In the genomic region with DNA sequence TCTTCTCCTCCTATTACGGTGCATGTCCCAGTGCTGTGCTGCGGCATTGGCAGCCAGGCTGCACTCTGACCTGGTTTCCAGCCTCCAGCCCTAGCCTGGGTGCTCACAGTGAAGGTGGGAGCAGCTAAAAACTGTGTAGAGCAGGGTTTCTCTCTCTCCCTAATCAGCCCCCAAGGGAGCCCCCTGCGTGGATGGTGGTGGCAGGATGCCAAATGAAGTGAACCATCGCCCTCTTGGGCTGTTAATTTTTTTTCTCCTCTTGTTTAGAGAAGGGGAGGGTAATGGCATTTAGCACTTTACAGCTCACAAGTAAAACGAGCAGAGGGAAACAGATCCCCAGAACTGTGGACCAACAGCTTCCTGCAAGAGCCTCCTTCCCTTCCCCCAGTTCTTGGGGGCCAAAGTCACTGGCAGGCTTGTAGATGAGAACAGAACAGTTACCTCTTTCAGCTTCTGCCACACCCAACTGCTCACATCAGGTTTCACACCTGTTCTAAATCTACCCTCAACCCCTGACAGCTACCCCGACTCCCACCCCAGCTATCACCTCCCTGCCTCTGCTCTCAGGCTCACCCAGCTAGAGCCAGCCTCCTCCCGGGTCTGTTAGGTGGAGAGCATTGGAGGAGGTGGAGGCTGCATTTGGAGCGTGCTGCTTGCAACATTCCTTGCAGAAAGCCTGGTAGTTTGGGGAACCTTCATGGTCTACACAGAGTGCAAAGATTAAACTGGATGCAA, we compare ENCODE assay signal across 12 mouse cellular contexts. TPM values are rescaled to one million over a fixed set of nuclear protein-coding genes. Genes with fewer than 3 reads are reported as not detected.
DNase-seq lines count a peak whose midpoint lies in the region; ATAC-seq lines count a peak whose summit lies in the region.
"Had no signal": no experiment of that assay in that cellular context is flagged by ENCODE, and none has a peak within 500 bp of the region (broad histone marks: within the 10 kb centered on the region; RNA-seq: fewer than 3 reads in every experiment).

No protein-coding gene starts in this region.

- H3K4me3 ChIP-seq in hindbrain, embryonic 13.5 days: no peak overlapping the region
- H3K4me3 ChIP-seq in hindbrain, embryonic 10.5 days: no peak overlapping the region
- no peak overlapping the region for H3K4me3 ChIP-seq in intestine, embryonic 15.5 days (replicated peaks)
- H3K4me3 ChIP-seq in limb, embryonic 15.5 days: no peak overlapping the region
- no peak overlapping the region for H3K4me3 ChIP-seq in liver, embryonic 12.5 days
- H3K4me3 ChIP-seq: forebrain, embryonic 12.5 days; left cerebral cortex, adult 2 months had no signal

- no peak for DNase-seq in hindbrain, embryonic 10.5 days (ENCODE audit: low spot score)
- DNase-seq in adipocyte (ENCODE audit: low spot score): peak; percentile 37
- DNase-seq in ovary, postnatal 10 days (ENCODE audit: low spot score): no peak
- DNase-seq in right cerebral cortex, postnatal 25 days: no peak
- DNase-seq: right cerebral cortex, adult 18-20 months had no signal

- no peaks in the 10 kb centered on the region for H3K36me3 ChIP-seq in hindbrain, embryonic 13.5 days
- no peaks in the 10 kb centered on the region for H3K36me3 ChIP-seq in hindbrain, embryonic 10.5 days
- no peaks in the 10 kb centered on the region for H3K36me3 ChIP-seq in intestine, embryonic 15.5 days
- H3K36me3 ChIP-seq in limb, embryonic 15.5 days: no peaks in the 10 kb centered on the region
- H3K36me3 ChIP-seq in liver, embryonic 12.5 days: no peaks in the 10 kb centered on the region
- H3K36me3 ChIP-seq: forebrain, embryonic 12.5 days had no signal

- 46% methylated on average over 8 of the region's 8 CpGs for WGBS in hindbrain, embryonic 13.5 days
- WGBS in hindbrain, embryonic 10.5 days: 51% methylated on average over 8 of the region's 8 CpGs
- 8% methylated on average over 8 of the region's 8 CpGs for WGBS in intestine, embryonic 15.5 days
- 7% methylated on average over 8 of the region's 8 CpGs for WGBS in limb, embryonic 15.5 days
- WGBS in liver, embryonic 12.5 days (ENCODE audit: insufficient replicate concordance): 23% methylated on average over 8 of the region's 8 CpGs

- H3K4me2 ChIP-seq in hindbrain, embryonic 13.5 days: no peak overlapping the region
- H3K4me2 ChIP-seq in intestine, embryonic 15.5 days (replicated peaks): peak overlapping the region; percentile 42
- H3K4me2 ChIP-seq in limb, embryonic 15.5 days: no peak overlapping the region
- H3K4me2 ChIP-seq in liver, embryonic 12.5 days: no peak overlapping the region
- H3K4me2 ChIP-seq: forebrain, embryonic 12.5 days had no signal

- no peak for ATAC-seq in hindbrain, embryonic 13.5 days (ENCODE audit: low FRiP score)
- ATAC-seq in intestine, embryonic 15.5 days: peak; percentile 82
- ATAC-seq in limb, embryonic 15.5 days (ENCODE audit: insufficient number of reproducible peaks, low FRiP score, low TSS enrichment, low read depth): no peak; the same call in 1 of the 2 replicates
- no peak for ATAC-seq in liver, embryonic 12.5 days
- ATAC-seq: lung, postnatal 0 days had no signal

- peaks cover 38% of the 10 kb centered on the region for H3K27me3 ChIP-seq in hindbrain, embryonic 13.5 days
- H3K27me3 ChIP-seq in hindbrain, embryonic 10.5 days (ENCODE audit: insufficient read depth, poor library complexity, severe bottlenecking): peaks cover 23% of the 10 kb centered on the region
- H3K27me3 ChIP-seq in intestine, embryonic 15.5 days (replicated peaks): no peaks in the 10 kb centered on the region
- H3K27me3 ChIP-seq in limb, embryonic 15.5 days: no peaks in the 10 kb centered on the region
- peaks cover 32% of the 10 kb centered on the region; the same call in 1 of the 2 replicates for H3K27me3 ChIP-seq in liver, embryonic 12.5 days (replicated peaks)

- no peak overlapping the region for H3K27ac ChIP-seq in hindbrain, embryonic 13.5 days
- no peak overlapping the region for H3K27ac ChIP-seq in hindbrain, embryonic 10.5 days
- peak overlapping the region; percentile 71 for H3K27ac ChIP-seq in intestine, embryonic 15.5 days
- peak overlapping the region; percentile 43; the same call in 1 of the 2 replicates for H3K27ac ChIP-seq in limb, embryonic 15.5 days
- H3K27ac ChIP-seq in liver, embryonic 12.5 days: no peak overlapping the region
- H3K27ac ChIP-seq: forebrain, embryonic 12.5 days; left cerebral cortex, adult 2 months had no signal

- 0 out of 2 replicates have a peak overlapping the region, but pooled peaks have one; percentile 13 for H3K9ac ChIP-seq in hindbrain, embryonic 13.5 days
- 0 out of 2 replicates have a peak overlapping the region, but pooled peaks have one; percentile 13 for H3K9ac ChIP-seq in intestine, embryonic 15.5 days
- no peak overlapping the region for H3K9ac ChIP-seq in limb, embryonic 15.5 days
- no peak overlapping the region for H3K9ac ChIP-seq in liver, embryonic 12.5 days
- H3K9ac ChIP-seq: forebrain, embryonic 12.5 days had no signal

- peaks cover 8% of the 10 kb centered on the region for H3K4me1 ChIP-seq in hindbrain, embryonic 13.5 days (replicated peaks)
- no peaks in the 10 kb centered on the region for H3K4me1 ChIP-seq in hindbrain, embryonic 10.5 days (replicated peaks)
- peaks cover 20% of the 10 kb centered on the region for H3K4me1 ChIP-seq in intestine, embryonic 15.5 days (replicated peaks)
- peaks cover 12% of the 10 kb centered on the region for H3K4me1 ChIP-seq in limb, embryonic 15.5 days
- no peaks in the 10 kb centered on the region for H3K4me1 ChIP-seq in liver, embryonic 12.5 days

- H3K9me3 ChIP-seq in hindbrain, embryonic 13.5 days: no peaks in the 10 kb centered on the region
- H3K9me3 ChIP-seq in hindbrain, embryonic 10.5 days: no peaks in the 10 kb centered on the region
- no peaks in the 10 kb centered on the region for H3K9me3 ChIP-seq in intestine, embryonic 15.5 days
- H3K9me3 ChIP-seq in limb, embryonic 15.5 days: no peaks in the 10 kb centered on the region
- H3K9me3 ChIP-seq in liver, embryonic 12.5 days (replicated peaks): no peaks in the 10 kb centered on the region

RNA-seq across cellular contexts. Expression of a gene that starts 7.2 kb away (rescaled TPM):
- polyA plus RNA-seq in hindbrain, embryonic 13.5 days (2015; fragmentation: Nextera tagmentation; extraction: Ambion mirVana): 8.4 and 9.2 TPM in 2 replicates
- 16.5 and 17.9 TPM in 2 replicates for polyA plus RNA-seq in hindbrain, embryonic 10.5 days (2016; fragmentation: Nextera tagmentation; extraction: Ambion mirVana)
- polyA plus RNA-seq in intestine, embryonic 15.5 days (2015; fragmentation: Nextera tagmentation; extraction: Ambion mirVana): 14.5 and 15.0 TPM in 2 replicates
- polyA plus RNA-seq in limb, embryonic 15.5 days (2015; fragmentation: Nextera tagmentation; extraction: Ambion mirVana): 12.4 and 14.0 TPM in 2 replicates
- polyA plus RNA-seq in liver, embryonic 12.5 days (2016; fragmentation: Nextera tagmentation; extraction: Ambion mirVana): 6.9 and 7.5 TPM in 2 replicates

RNA-seq across cellular contexts. Expression of a gene that starts 21.4 kb away (rescaled TPM):
- polyA plus RNA-seq in hindbrain, embryonic 13.5 days (2015; fragmentation: Nextera tagmentation; extraction: Ambion mirVana): 1.6 and 1.7 TPM in 2 replicates
- polyA plus RNA-seq in hindbrain, embryonic 10.5 days (2016; fragmentation: Nextera tagmentation; extraction: Ambion mirVana): not detected in 2 replicates
- 8.6 and 10.1 TPM in 2 replicates for polyA plus RNA-seq in intestine, embryonic 15.5 days (2015; fragmentation: Nextera tagmentation; extraction: Ambion mirVana)
- 18.7 and 19.2 TPM in 2 replicates for polyA plus RNA-seq in limb, embryonic 15.5 days (2015; fragmentation: Nextera tagmentation; extraction: Ambion mirVana)
- 0.05 and 0.07 TPM in 2 replicates for polyA plus RNA-seq in liver, embryonic 12.5 days (2016; fragmentation: Nextera tagmentation; extraction: Ambion mirVana)

RNA-seq across cellular contexts. Expression of a gene that starts 26.6 kb away (rescaled TPM):
- polyA plus RNA-seq in hindbrain, embryonic 13.5 days (2015; fragmentation: Nextera tagmentation; extraction: Ambion mirVana): 0.10 TPM in 1 of 2 replicates, not detected in the other
- polyA plus RNA-seq in hindbrain, embryonic 10.5 days (2016; fragmentation: Nextera tagmentation; extraction: Ambion mirVana): 0.14 and 0.25 TPM in 2 replicates
- not detected in 2 replicates for polyA plus RNA-seq in intestine, embryonic 15.5 days (2015; fragmentation: Nextera tagmentation; extraction: Ambion mirVana)
- not detected in 2 replicates for polyA plus RNA-seq in limb, embryonic 15.5 days (2015; fragmentation: Nextera tagmentation; extraction: Ambion mirVana)
- 0.17 and 0.26 TPM in 2 replicates for polyA plus RNA-seq in liver, embryonic 12.5 days (2016; fragmentation: Nextera tagmentation; extraction: Ambion mirVana)
- polyA plus RNA-seq: lung, postnatal 0 days had no signal

RNA-seq across cellular contexts. Expression of a gene that starts 35.1 kb away (rescaled TPM):
- 111 and 112 TPM in 2 replicates for polyA plus RNA-seq in hindbrain, embryonic 13.5 days (2015; fragmentation: Nextera tagmentation; extraction: Ambion mirVana)
- 100 and 107 TPM in 2 replicates for polyA plus RNA-seq in hindbrain, embryonic 10.5 days (2016; fragmentation: Nextera tagmentation; extraction: Ambion mirVana)
- 72.0 and 73.4 TPM in 2 replicates for polyA plus RNA-seq in intestine, embryonic 15.5 days (2015; fragmentation: Nextera tagmentation; extraction: Ambion mirVana)
- 89.0 and 92.3 TPM in 2 replicates for polyA plus RNA-seq in limb, embryonic 15.5 days (2015; fragmentation: Nextera tagmentation; extraction: Ambion mirVana)
- polyA plus RNA-seq in liver, embryonic 12.5 days (2016; fragmentation: Nextera tagmentation; extraction: Ambion mirVana): 45.2 and 48.6 TPM in 2 replicates

Comparison
In these comparisons a context has a peak if more than half of its experiments do, and no peak if none do; other contexts are left out.
1. H3K27ac ChIP-seq: peak in intestine, embryonic 15.5 days (single experiment) and limb, embryonic 15.5 days (single experiment); none in hindbrain, embryonic 13.5 days (single experiment), hindbrain, embryonic 10.5 days (single experiment) and liver, embryonic 12.5 days (single experiment).
2. H3K9ac ChIP-seq: peak in hindbrain, embryonic 13.5 days (single experiment) and intestine, embryonic 15.5 days (single experiment); none in limb, embryonic 15.5 days (single experiment) and liver, embryonic 12.5 days (single experiment).